Mouse (Mus musculus) bone marrow macrophage, adult 2 months (primary cell): Measurements from ENCODE around the gene Olfr679.

Experiments used
- CTCF ChIP-seq: IDR thresholded peaks from 2 replicates; pipeline ENCODE4 v1.5.1; 2012; ENCODE audit warnings: low read depth, mild to moderate bottlenecking, low read length, moderate library complexity
- POLR2A ChIP-seq: IDR thresholded peaks from 2 replicates; pipeline ENCODE4 v1.6.1; 2012; ENCODE audit warnings: mild to moderate bottlenecking, low read depth, low read length, borderline replicate concordance

GRCm38 (mm10) chr7:105032398-105032797 lies 48.6 kb upstream of the Olfr679 start, which contains the start of gene Olfr676:
- TF ChIP-seq CTCF: no peak
- no peak for TF ChIP-seq POLR2A
